Mouse (Mus musculus) liver, embryonic 14.5 days (tissue): ENCODE results near the gene Diras2.

Experiments
- CTCF ChIP-seq: IDR thresholded peaks from 2 replicates; pipeline ENCODE4 v1.5.1; 2016; ENCODE audit warnings: antibody characterized with exemption, low read depth, control low read depth
- EP300 ChIP-seq: IDR thresholded peaks from 2 replicates; pipeline ENCODE4 v1.6.1; 2016; ENCODE audit warnings: antibody characterized with exemption, low read depth

GRCm38 (mm10) chr13:52542636-52543035, 11.6 kb upstream of the Diras2 start:
- TF ChIP-seq CTCF (no peak), EP300 (no peak)
